Mouse (Mus musculus): ENCODE measurements at regions not wholly inside any gene's neighbourhood (a gene's known extent, or its start where the extent isn't known, plus 50 kb on each side); places are given as distances from the start of the nearest gene placed in this dataset.

DNA sequence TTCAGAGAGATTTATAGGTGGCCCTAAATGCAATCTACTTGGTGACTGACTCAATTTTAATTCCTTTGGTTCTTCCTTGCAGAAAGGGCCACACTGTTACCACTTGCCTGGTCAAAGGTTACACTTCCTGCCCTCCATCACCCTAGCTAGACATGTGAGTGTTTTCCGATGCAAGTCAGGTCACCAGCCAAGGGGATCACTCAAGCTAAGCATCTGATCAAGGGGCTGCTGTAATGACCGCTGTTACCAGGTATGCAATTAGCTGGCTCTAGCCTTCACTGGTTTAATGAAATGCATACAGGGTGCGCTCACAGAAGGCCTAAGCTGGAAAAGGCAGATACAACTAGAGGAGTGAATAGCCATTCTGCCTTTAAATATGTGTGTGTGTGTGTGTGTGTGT lies 105.1 kb downstream of the Mtx2 start:
- H3K4me2 ChIP-seq = no peak overlapping the region
- no peaks in the 10 kb centered on the region for H3K36me3 ChIP-seq
- no peaks in the 10 kb centered on the region for H3K27me3 ChIP-seq
- no peak overlapping the region for H3K4me3 ChIP-seq
- H3K9ac ChIP-seq = no peak overlapping the region
- no peak for ATAC-seq (ENCODE audit: low FRiP score, low read depth)
- 66% methylated on average over 3 of the region's 3 CpGs for WGBS
- peaks cover 8% of the 10 kb centered on the region; the same call in 1 of the 2 replicates for H3K4me1 ChIP-seq (replicated peaks)
- no peak overlapping the region for H3K27ac ChIP-seq (replicated peaks)
- no peaks in the 10 kb centered on the region for H3K9me3 ChIP-seq

GRCm38 (mm10) chr2:74933190-74933589 lies 107.6 kb downstream of the Mtx2 start:
- no peaks in the 10 kb centered on the region for H3K9me3 ChIP-seq
- H3K4me1 ChIP-seq (replicated peaks) = peaks cover 8% of the 10 kb centered on the region; the same call in 1 of the 2 replicates
- H3K27ac ChIP-seq (replicated peaks) = no peak overlapping the region
- no peak overlapping the region for H3K9ac ChIP-seq
- 40% methylated on average over 8 of the region's 8 CpGs for WGBS
- no peak overlapping the region for H3K4me3 ChIP-seq
- H3K36me3 ChIP-seq = no peaks in the 10 kb centered on the region
- H3K27me3 ChIP-seq = no peaks in the 10 kb centered on the region
- no peak overlapping the region for H3K4me2 ChIP-seq
- ATAC-seq (ENCODE audit: low FRiP score, low read depth) = no peak

GRCm38 (mm10) chr2:74933771-74934170 lies 108.2 kb downstream of the Mtx2 start:
- 69% methylated on average over 1 of the region's 1 CpGs for WGBS
- no peak for ATAC-seq (ENCODE audit: low FRiP score, low read depth)
- no peaks in the 10 kb centered on the region for H3K36me3 ChIP-seq
- no peak overlapping the region for H3K27ac ChIP-seq (replicated peaks)
- no peak overlapping the region for H3K4me2 ChIP-seq
- no peak overlapping the region for H3K9ac ChIP-seq
- peaks cover 8% of the 10 kb centered on the region; the same call in 1 of the 2 replicates for H3K4me1 ChIP-seq (replicated peaks)
- H3K4me3 ChIP-seq = no peak overlapping the region
- no peaks in the 10 kb centered on the region for H3K27me3 ChIP-seq
- no peaks in the 10 kb centered on the region for H3K9me3 ChIP-seq

DNA sequence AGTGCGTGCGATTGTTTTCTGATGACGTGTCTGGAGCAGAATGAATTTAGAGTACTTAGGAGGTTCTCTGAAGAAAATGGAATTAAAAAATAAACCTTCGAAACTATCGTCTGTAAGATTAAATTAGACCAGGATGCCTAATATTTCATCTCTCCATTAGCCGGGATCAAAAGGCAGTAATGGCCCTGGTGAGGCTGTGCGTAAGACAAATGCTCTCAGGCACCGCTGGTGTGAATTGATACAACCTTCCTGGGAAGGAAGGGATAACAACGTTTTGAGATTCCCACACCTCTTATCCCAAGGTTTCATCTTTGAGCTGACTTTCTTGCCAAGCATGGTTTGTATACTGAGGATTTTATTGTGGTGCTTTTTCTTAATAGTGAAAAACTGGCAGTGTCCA lies 113.1 kb downstream of the Mtx2 start:
- ATAC-seq (ENCODE audit: low FRiP score, low read depth) = no peak
- H3K9ac ChIP-seq = no peak overlapping the region
- H3K36me3 ChIP-seq = no peaks in the 10 kb centered on the region
- H3K9me3 ChIP-seq = no peaks in the 10 kb centered on the region
- 0 out of 2 replicates have a peak, but pooled peaks cover 2% of the 10 kb centered on the region for H3K4me1 ChIP-seq (replicated peaks)
- peak overlapping the region; percentile 33; the same call in 1 of the 2 replicates for H3K4me2 ChIP-seq
- no peak overlapping the region for H3K27ac ChIP-seq (replicated peaks)
- no peaks in the 10 kb centered on the region for H3K27me3 ChIP-seq
- H3K4me3 ChIP-seq = no peak overlapping the region
- WGBS = 64% methylated on average over 9 of the region's 9 CpGs

DNA sequence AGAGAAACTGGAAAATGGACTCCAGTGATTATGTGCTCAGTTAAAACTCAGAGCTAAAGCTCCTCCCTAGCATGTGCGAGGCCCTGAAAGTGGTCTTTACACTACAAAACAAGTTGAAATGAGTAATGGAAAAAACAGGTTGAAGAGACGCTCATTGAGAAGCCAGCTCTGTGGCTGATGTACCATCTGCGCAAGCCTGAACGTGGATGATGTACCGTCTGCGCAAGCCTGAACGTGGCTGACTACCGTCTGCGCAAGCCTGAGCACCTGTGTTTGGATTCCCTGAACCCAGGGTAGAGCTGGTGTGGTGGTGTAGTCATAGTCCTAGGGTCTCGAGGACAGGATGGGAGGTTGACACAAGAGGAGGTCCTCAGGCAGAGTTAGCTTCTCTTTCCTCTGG lies 116.4 kb downstream of the Mtx2 start:
- no peak overlapping the region for H3K9ac ChIP-seq
- H3K4me1 ChIP-seq (replicated peaks) = no peaks in the 10 kb centered on the region
- H3K9me3 ChIP-seq = no peaks in the 10 kb centered on the region
- WGBS = 95% methylated on average over 10 of the region's 10 CpGs
- H3K4me2 ChIP-seq = no peak overlapping the region
- no peaks in the 10 kb centered on the region for H3K27me3 ChIP-seq
- no peak for ATAC-seq (ENCODE audit: low FRiP score, low read depth)
- H3K27ac ChIP-seq (replicated peaks) = no peak overlapping the region
- H3K4me3 ChIP-seq = no peak overlapping the region
- H3K36me3 ChIP-seq = no peaks in the 10 kb centered on the region

GRCm38 (mm10) chr2:74942611-74943198 lies 117.1 kb downstream of the Mtx2 start:
- Histone ChIP-seq H3K27ac (replicated peaks) (no peak overlapping the region), H3K9ac (no peak overlapping the region), H3K4me1 (replicated peaks) (no peaks in the 10 kb centered on the region), H3K9me3 (no peaks in the 10 kb centered on the region), H3K4me3 (no peak overlapping the region), H3K4me2 (no peak overlapping the region), H3K27me3 (no peaks in the 10 kb centered on the region), H3K36me3 (no peaks in the 10 kb centered on the region)
- 67% methylated on average over 6 of the region's 6 CpGs for WGBS
- ATAC-seq (ENCODE audit: low FRiP score, low read depth) = no peak

DNA sequence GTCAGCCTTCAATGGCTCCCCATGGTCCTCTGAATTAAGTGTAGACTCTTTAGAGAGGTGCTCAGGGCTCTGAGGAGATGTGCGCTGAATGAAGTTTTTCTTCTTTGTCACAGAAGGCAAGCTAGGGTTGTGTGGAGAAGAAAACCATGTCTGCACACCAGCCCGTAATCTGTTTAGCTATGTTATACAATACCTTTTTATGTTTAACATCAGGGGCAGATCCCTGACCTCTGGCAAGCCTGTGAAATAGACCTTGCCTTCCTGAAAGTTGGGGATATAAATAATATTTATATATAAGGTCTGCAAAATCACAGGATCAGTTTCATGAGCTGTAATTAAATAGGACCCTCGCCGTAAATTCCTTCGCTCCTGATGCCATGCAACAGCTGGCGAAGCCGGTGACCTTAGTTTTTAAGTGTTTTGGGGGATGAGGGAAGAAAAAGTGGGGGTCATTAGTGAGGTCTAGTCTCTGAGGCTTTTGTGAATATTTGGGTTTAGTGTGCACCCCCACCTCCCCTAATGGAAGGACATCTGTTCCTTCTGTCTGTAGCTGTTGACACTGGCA lies 119.7 kb downstream of the Mtx2 start:
- Histone ChIP-seq H3K4me2 (no peak overlapping the region), H3K4me3 (no peak overlapping the region), H3K27me3 (no peaks in the 10 kb centered on the region), H3K27ac (replicated peaks) (no peak overlapping the region), H3K9ac (no peak overlapping the region), H3K4me1 (replicated peaks) (no peaks in the 10 kb centered on the region), H3K36me3 (no peaks in the 10 kb centered on the region), H3K9me3 (no peaks in the 10 kb centered on the region)
- 90% methylated on average over 7 of the region's 7 CpGs for WGBS
- no peak for ATAC-seq (ENCODE audit: low FRiP score, low read depth)

DNA sequence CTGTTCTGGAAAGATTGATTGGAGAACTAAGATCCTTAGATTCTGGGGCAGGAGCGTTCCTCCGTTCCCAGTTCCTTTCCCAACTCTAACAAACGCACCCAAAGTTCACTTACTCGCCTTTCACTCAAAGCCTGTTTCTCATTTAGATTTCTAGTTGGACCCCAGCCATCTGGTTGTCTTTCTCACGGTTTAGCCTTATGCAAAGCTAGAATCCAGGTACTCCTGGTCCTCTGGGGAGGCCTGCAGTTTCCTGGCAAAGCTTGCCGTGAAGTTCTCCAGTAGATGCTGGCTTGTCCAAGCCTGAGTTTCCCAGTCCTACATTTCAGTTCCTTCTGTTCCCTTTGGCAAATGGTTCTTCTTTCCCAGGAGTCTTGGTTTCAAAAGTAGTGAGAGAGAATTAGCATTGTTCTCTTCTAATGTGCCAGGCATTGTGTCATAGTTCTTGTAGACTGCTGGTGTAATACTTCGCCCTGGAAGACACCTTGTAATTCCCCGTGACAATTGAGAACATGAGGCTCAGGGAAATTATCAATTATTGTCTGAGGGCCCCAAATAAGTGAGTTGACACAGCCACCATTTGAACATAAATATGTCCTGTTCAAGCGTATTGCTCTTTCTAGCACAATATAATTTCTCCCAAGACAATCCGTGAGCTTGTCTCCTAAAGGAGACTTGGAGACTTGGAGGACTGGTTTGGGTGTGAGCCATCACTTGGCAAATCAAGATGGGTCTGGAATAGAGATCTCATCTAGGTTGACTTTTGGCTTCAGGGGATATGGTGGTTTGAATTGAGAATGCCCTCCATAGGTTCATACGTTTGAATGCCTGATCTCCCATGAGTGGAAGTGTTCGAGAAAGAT lies 126.0 kb downstream of the Mtx2 start:
- no peak overlapping the region for H3K27ac ChIP-seq (replicated peaks)
- H3K4me1 ChIP-seq (replicated peaks) = no peaks in the 10 kb centered on the region
- no peaks in the 10 kb centered on the region for H3K36me3 ChIP-seq
- H3K4me3 ChIP-seq = no peak overlapping the region
- no peak overlapping the region for H3K9ac ChIP-seq
- no peaks in the 10 kb centered on the region for H3K9me3 ChIP-seq
- whole genome bisulfite sequencing = 85% methylated on average over 12 of the region's 12 CpGs
- no peak overlapping the region for H3K4me2 ChIP-seq
- ATAC-seq (ENCODE audit: low FRiP score, low read depth) = no peak
- no peaks in the 10 kb centered on the region for H3K27me3 ChIP-seq

- Histone ChIP-seq H3K27ac (replicated peaks) (no peak overlapping the region), H3K9me3 (no peaks in the 10 kb centered on the region), H3K27me3 (no peaks in the 10 kb centered on the region), H3K36me3 (no peaks in the 10 kb centered on the region), H3K9ac (no peak overlapping the region), H3K4me3 (no peak overlapping the region), H3K4me1 (replicated peaks) (no peaks in the 10 kb centered on the region), H3K4me2 (no peak overlapping the region)
- no peak for ATAC-seq (ENCODE audit: low FRiP score, low read depth)
- 84% methylated on average over 9 of the region's 9 CpGs for WGBS
Observed at GRCm38 (mm10) chr2:74954101-74954500, 128.5 kb downstream of the Mtx2 start.

GRCm38 (mm10) chr2:74955281-74956128 lies 129.9 kb downstream of the Mtx2 start:
- no peaks in the 10 kb centered on the region for H3K36me3 ChIP-seq

GRCm38 (mm10) chr2:74956129-74956450 lies 130.5 kb downstream of the Mtx2 start:
- Histone ChIP-seq H3K9me3 (no peaks in the 10 kb centered on the region), H3K27ac (replicated peaks) (no peak overlapping the region), H3K4me1 (replicated peaks) (no peaks in the 10 kb centered on the region), H3K27me3 (no peaks in the 10 kb centered on the region), H3K4me3 (no peak overlapping the region), H3K9ac (no peak overlapping the region), H3K36me3 (no peaks in the 10 kb centered on the region), H3K4me2 (no peak overlapping the region)
- ATAC-seq (ENCODE audit: low FRiP score, low read depth) = no peak
- 94% methylated on average over 1 of the region's 1 CpGs for WGBS

More at GRCm38 (mm10) chr2:74955281-74956128, 129.9 kb downstream of the Mtx2 start:
- no peak overlapping the region for H3K9ac ChIP-seq
- no peak overlapping the region for H3K4me3 ChIP-seq
- 90% methylated on average over 4 of the region's 4 CpGs for WGBS
- no peaks in the 10 kb centered on the region for H3K4me1 ChIP-seq (replicated peaks)
- H3K27me3 ChIP-seq = no peaks in the 10 kb centered on the region
- H3K27ac ChIP-seq (replicated peaks) = no peak overlapping the region
- no peak overlapping the region for H3K4me2 ChIP-seq
- no peak for ATAC-seq (ENCODE audit: low FRiP score, low read depth)
- H3K9me3 ChIP-seq = no peaks in the 10 kb centered on the region

DNA sequence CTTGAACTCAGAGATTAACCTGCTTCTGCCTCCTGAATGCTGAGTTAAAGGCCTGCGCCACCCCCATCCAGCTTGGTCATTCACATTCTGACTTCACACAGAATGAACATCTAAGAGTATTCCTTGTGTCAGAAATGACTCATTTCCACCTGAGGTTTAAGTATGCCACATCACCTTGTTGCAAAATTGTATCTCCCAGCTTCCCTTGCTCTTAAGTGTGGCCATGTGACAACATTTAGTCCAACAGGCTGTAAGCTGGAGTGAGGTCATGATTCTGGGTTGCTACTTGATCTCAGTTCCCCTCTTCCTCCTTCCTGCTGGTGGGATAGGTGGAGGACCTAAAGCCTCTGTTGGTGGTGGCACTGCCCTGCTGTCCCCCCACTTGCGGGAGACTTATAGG lies 131.0 kb downstream of the Mtx2 start:
- Histone ChIP-seq H3K4me3 (no peak overlapping the region), H3K27ac (replicated peaks) (no peak overlapping the region), H3K27me3 (no peaks in the 10 kb centered on the region), H3K36me3 (no peaks in the 10 kb centered on the region), H3K9me3 (no peaks in the 10 kb centered on the region), H3K4me2 (no peak overlapping the region), H3K9ac (no peak overlapping the region), H3K4me1 (replicated peaks) (no peaks in the 10 kb centered on the region)
- no peak for ATAC-seq (ENCODE audit: low FRiP score, low read depth)
- 98% methylated on average over 2 of the region's 2 CpGs for WGBS

Measured in hindbrain, embryonic 15.5 days (tissue).